Mouse (Mus musculus): ENCODE measurements around the gene Btnl9. TPM values are rescaled to one million over a fixed set of nuclear protein-coding genes. Genes with fewer than 3 reads are reported as not detected.
"Not testable (repeated sequence)": the region's sequence is repeated elsewhere in the genome, so short reads cannot be mapped to it uniquely, and the experiment has no call there.

The Btnl9 gene
- polyA plus RNA-seq, 1 experiment = 7.1 TPM

GRCm38 (mm10) chr11:49187701-49188100 is 742 bp upstream of the Btnl9 start:
- Histone ChIP-seq H3K36me3 (replicated peaks; ENCODE audit: low read length) (no peaks in the 10 kb centered on the region), H3K4me1 (peaks cover 59% of the 10 kb centered on the region)
- no peak for TF ChIP-seq GATA1 (IDR thresholded peaks at IDR 0.05; ENCODE audit: borderline replicate concordance, low read length)
- no peak for TF ChIP-seq FLI1 (IDR thresholded peaks at IDR 0.05; ENCODE audit: low read length)

DNA sequence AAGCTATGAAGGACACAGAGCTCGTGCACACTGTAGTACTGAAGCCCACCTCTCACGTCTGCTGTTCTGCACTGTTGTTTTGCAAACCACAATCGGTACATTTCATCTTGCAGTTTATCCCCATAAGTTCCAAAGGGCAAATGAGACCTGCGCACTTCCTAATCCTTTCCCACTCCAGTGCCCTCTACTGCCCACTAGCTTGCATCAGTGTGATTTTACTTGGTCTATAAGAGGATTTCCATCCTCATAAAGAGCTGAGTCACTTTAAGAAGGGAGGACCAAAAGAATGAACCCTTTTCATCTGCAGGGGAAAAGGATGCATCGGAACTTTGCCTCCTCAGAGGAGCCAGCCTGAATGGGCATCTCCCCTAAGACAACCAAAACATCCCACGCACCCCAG is 507 bp downstream of the Btnl9 start:
- peaks cover 65% of the 10 kb centered on the region for H3K4me1 ChIP-seq
- TF ChIP-seq GATA1 (IDR thresholded peaks at IDR 0.05; ENCODE audit: borderline replicate concordance, low read length) (no peak), FLI1 (IDR thresholded peaks at IDR 0.05; ENCODE audit: low read length) (no peak)
- H3K36me3 ChIP-seq (replicated peaks; ENCODE audit: low read length) = no peaks in the 10 kb centered on the region
- no peak overlapping the region for H3K4me3 ChIP-seq (replicated peaks)
- no peaks in the 10 kb centered on the region for H3K9me3 ChIP-seq
- no peaks in the 10 kb centered on the region for H3K27me3 ChIP-seq (replicated peaks)

More at GRCm38 (mm10) chr11:49187701-49188100, 742 bp upstream of the Btnl9 start:
- Histone ChIP-seq H3K4me3 (replicated peaks) (no peak overlapping the region), H3K27me3 (replicated peaks) (no peaks in the 10 kb centered on the region), H3K9me3 (no peaks in the 10 kb centered on the region)

GRCm38 (mm10) chr11:49183172-49183571 is 3.8 kb downstream of the Btnl9 start:
- Histone ChIP-seq H3K36me3 (replicated peaks; ENCODE audit: low read length) (peaks cover 3% of the 10 kb centered on the region), H3K4me1 (peaks cover 53% of the 10 kb centered on the region), H3K9me3 (no peaks in the 10 kb centered on the region), H3K4me3 (replicated peaks) (no peak overlapping the region), H3K27me3 (replicated peaks) (no peaks in the 10 kb centered on the region)
- TF ChIP-seq GATA1 (IDR thresholded peaks at IDR 0.05; ENCODE audit: borderline replicate concordance, low read length) (no peak), FLI1 (IDR thresholded peaks at IDR 0.05; ENCODE audit: low read length) (no peak)

- H3K27me3 ChIP-seq (replicated peaks); H3K9me3 ChIP-seq: not testable (repeated sequence)
- H3K4me1 ChIP-seq = peaks cover 62% of the 10 kb centered on the region
- peak overlapping the region; percentile 87 for H3K4me3 ChIP-seq (replicated peaks)
- H3K36me3 ChIP-seq (replicated peaks; ENCODE audit: low read length) = peaks cover 15% of the 10 kb centered on the region
Observed at GRCm38 (mm10) chr11:49176047-49176779, 10.7 kb downstream of the Btnl9 start.

DNA sequence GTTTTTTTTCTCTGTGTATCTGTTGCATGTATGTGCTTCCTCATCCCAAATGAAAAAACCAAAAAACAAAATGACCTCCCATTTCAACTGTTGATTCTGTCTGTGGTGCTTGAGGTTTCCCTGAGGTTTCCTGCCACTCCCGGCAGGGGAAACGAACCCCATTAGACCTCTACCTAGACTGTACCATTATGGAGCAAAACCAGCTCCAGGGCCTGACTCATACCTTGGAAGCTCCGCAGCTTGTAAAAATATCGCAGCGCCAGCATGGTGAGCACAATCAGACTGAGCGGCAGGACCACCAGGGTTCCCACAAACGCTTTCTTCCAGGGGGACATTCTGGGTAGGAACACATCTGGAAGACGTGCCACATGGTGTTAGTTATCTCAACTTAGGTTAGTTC is 11.6 kb downstream of the Btnl9 start:
- Histone ChIP-seq H3K4me1 (peaks cover 69% of the 10 kb centered on the region), H3K9me3 (peaks cover 5% of the 10 kb centered on the region; the same call in 1 of the 2 replicates), H3K36me3 (replicated peaks; ENCODE audit: low read length) (peaks cover 16% of the 10 kb centered on the region), H3K27me3 (replicated peaks) (no peaks in the 10 kb centered on the region), H3K4me3 (replicated peaks) (peak overlapping the region; percentile 87)
- TF ChIP-seq GATA1 (IDR thresholded peaks at IDR 0.05; ENCODE audit: borderline replicate concordance, low read length) (no peak), FLI1 (IDR thresholded peaks at IDR 0.05; ENCODE audit: low read length) (no peak)

GRCm38 (mm10) chr11:49170576-49170975 is 16.4 kb downstream of the Btnl9 start:
- Histone ChIP-seq H3K36me3 (replicated peaks; ENCODE audit: low read length) (peaks cover 49% of the 10 kb centered on the region), H3K9me3 (peaks cover 38% of the 10 kb centered on the region), H3K27me3 (replicated peaks) (no peaks in the 10 kb centered on the region), H3K4me3 (replicated peaks) (peak overlapping the region; percentile 64), H3K4me1 (peaks cover 69% of the 10 kb centered on the region)
- TF ChIP-seq FLI1 (IDR thresholded peaks at IDR 0.05; ENCODE audit: low read length) = no peak
- TF ChIP-seq GATA1 (IDR thresholded peaks at IDR 0.05; ENCODE audit: borderline replicate concordance, low read length) = 0 out of 3 replicates have a peak, but pooled peaks have one; percentile 48

GRCm38 (mm10) chr11:49168839-49169611 is 17.9 kb downstream of the Btnl9 start:
- Histone ChIP-seq H3K36me3 (replicated peaks; ENCODE audit: low read length) (peaks cover 59% of the 10 kb centered on the region), H3K27me3 (replicated peaks) (no peaks in the 10 kb centered on the region), H3K9me3 (peaks cover 40% of the 10 kb centered on the region), H3K4me1 (peaks cover 53% of the 10 kb centered on the region), H3K4me3 (replicated peaks) (peak overlapping the region; percentile 82)
- TF ChIP-seq GATA1 (IDR thresholded peaks at IDR 0.05; ENCODE audit: borderline replicate concordance, low read length) (no peak), FLI1 (IDR thresholded peaks at IDR 0.05; ENCODE audit: low read length) (no peak)

- H3K9me3 ChIP-seq = 0 out of 2 replicates have a peak, but pooled peaks cover 3% of the 10 kb centered on the region
- TF ChIP-seq FLI1 (IDR thresholded peaks at IDR 0.05; ENCODE audit: low read length) = no peak
- no peak for TF ChIP-seq GATA1 (IDR thresholded peaks at IDR 0.05; ENCODE audit: borderline replicate concordance, low read length)
- H3K36me3 ChIP-seq (replicated peaks; ENCODE audit: low read length) = no peaks in the 10 kb centered on the region
- peaks cover 4% of the 10 kb centered on the region for H3K27me3 ChIP-seq (replicated peaks)
- no peak overlapping the region for H3K4me3 ChIP-seq (replicated peaks)
- peaks cover 23% of the 10 kb centered on the region for H3K4me1 ChIP-seq
Observed at GRCm38 (mm10) chr11:49156821-49157814, 29.8 kb downstream of the Btnl9 start.

- Histone ChIP-seq H3K36me3 (replicated peaks; ENCODE audit: low read length) (no peaks in the 10 kb centered on the region), H3K4me3 (replicated peaks) (no peak within 1 kb of the TSS), H3K4me1 (peaks cover 25% of the 10 kb centered on the region), H3K27me3 (replicated peaks) (no peaks in the 10 kb centered on the region), H3K9me3 (no peaks in the 10 kb centered on the region)
- TF ChIP-seq FLI1 (IDR thresholded peaks at IDR 0.05; ENCODE audit: low read length) (no peak), GATA1 (IDR thresholded peaks at IDR 0.05; ENCODE audit: borderline replicate concordance, low read length) (no peak)
Observed at GRCm38 (mm10) chr11:49154077-49154476, 32.9 kb downstream of the Btnl9 start, which contains the start of gene Olfr1394. Gene Olfr1394 (plus strand): TSS chr11:49154377.
